In the genomic region with DNA sequence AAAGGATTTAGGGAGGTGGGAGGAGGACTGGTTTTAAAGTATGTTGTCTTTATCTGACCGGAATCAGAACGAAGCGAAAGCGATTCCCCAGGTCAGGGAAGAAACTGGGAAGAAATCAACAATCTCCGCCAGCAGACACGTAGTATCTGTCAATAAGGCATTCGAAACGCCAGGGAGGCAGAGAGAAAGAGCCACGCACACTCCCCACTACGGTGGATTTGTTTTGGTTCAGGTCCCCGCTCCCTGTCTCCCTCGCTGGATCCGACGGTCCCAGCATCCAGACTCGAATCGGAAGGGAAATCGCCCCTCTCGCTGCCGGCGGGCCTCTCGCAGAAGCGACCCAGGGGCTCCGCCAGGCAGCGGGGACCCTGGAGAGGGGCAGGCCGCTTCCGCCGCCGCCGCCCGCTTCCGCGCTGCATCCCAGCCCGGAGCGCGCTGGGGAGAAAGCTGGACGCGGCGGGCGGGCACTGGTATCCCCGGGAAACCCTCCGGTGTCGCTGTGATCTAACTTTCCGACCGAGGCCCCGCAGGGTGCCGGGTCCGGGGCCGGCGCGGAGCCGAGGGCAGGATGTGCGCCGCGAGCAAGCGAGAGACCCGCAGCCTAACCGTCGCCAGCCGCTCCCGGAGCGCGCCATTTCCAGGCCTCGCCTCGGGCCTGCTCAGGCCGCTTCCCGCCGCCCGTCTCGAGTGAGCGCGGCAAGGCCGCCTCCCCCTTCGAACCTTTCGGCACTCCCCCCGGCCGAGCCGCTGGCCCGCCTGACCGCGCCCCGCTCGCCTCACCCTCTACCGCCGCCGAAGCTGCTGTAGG, we compare ENCODE assay signal across 8 mouse cellular contexts. TPM values are rescaled to one million over a fixed set of nuclear protein-coding genes. Genes with fewer than 3 reads are reported as not detected.
DNase-seq lines count a peak whose midpoint lies in the region; ATAC-seq and TF ChIP-seq lines count a peak whose summit lies in the region.

No protein-coding gene starts in this region.

- H3K9me3 ChIP-seq in hindbrain, embryonic 15.5 days: no peaks in the 10 kb centered on the region
- H3K9me3 ChIP-seq in midbrain, embryonic 14.5 days (ENCODE audit: control insufficient read depth, low read length): no peaks in the 10 kb centered on the region

- H3K9ac ChIP-seq in hindbrain, embryonic 15.5 days: peak overlapping the region; percentile 99
- H3K9ac ChIP-seq in midbrain, embryonic 14.5 days (replicated peaks; ENCODE audit: low read length): peak overlapping the region; percentile 97

- peak; percentile 35 for DNase-seq in embryo, embryonic 10.5 days (ENCODE audit: low spot score)
- no peak for DNase-seq in embryo, embryonic 11 days
- DNase-seq in testis, postnatal 14 days (ENCODE audit: low spot score): no peak
- no peak for DNase-seq in midbrain, embryonic 14.5 days
- no peak for DNase-seq in adrenal gland, postnatal 36 days
- no peak for DNase-seq in left cerebral cortex, postnatal 10 days (ENCODE audit: extremely low spot score in 1 of 2, low spot score in 2 of 2)

- H3K4me1 ChIP-seq in testis, adult 2 months (ENCODE audit: control insufficient read depth, insufficient read depth, low read length): peaks cover 9% of the 10 kb centered on the region
- peaks cover 19% of the 10 kb centered on the region for H3K4me1 ChIP-seq in hindbrain, embryonic 15.5 days (replicated peaks)
- peaks cover 11% of the 10 kb centered on the region for H3K4me1 ChIP-seq in midbrain, embryonic 14.5 days (ENCODE audit: control insufficient read depth, insufficient read depth, low read length)

- under 1% methylated on average over 78 of the region's 85 CpGs for WGBS in hindbrain, embryonic 15.5 days
- WGBS in midbrain, embryonic 14.5 days: under 1% methylated on average over 82 of the region's 85 CpGs

- ATAC-seq in hindbrain, embryonic 15.5 days (ENCODE audit: low FRiP score, low read depth): peak; percentile 80
- peak; percentile 77 for ATAC-seq in midbrain, embryonic 14.5 days (ENCODE audit: low FRiP score, low TSS enrichment)

- peak overlapping the region; percentile 100 for H3K4me3 ChIP-seq in testis, adult 2 months (ENCODE audit: control insufficient read depth, low read depth, low read length)
- H3K4me3 ChIP-seq in hindbrain, embryonic 15.5 days: peak overlapping the region; percentile 97
- H3K4me3 ChIP-seq in midbrain, embryonic 14.5 days (replicated peaks; ENCODE audit: low read depth, low read length): peak overlapping the region; percentile 97

- TF ChIP-seq POLR2A in testis, adult 2 months (IDR thresholded peaks at IDR 0.05; ENCODE audit: control insufficient read depth, low read depth, low read length): no peak

- H3K36me3 ChIP-seq in testis, adult 2 months (ENCODE audit: control insufficient read depth, insufficient read depth, low read length): peaks cover 2% of the 10 kb centered on the region; the same call in 1 of the 2 replicates
- H3K36me3 ChIP-seq in hindbrain, embryonic 15.5 days: 0 out of 2 replicates have a peak, but pooled peaks cover 4% of the 10 kb centered on the region
- peaks cover 16% of the 10 kb centered on the region; the same call in 1 of the 2 replicates for H3K36me3 ChIP-seq in midbrain, embryonic 14.5 days (ENCODE audit: control insufficient read depth, insufficient read depth, low read length)

- peak overlapping the region; percentile 82 for H3K4me2 ChIP-seq in hindbrain, embryonic 15.5 days
- peak overlapping the region; percentile 90 for H3K4me2 ChIP-seq in midbrain, embryonic 14.5 days (ENCODE audit: low read length)

- TF ChIP-seq CTCF in testis, adult 2 months (IDR thresholded peaks at IDR 0.05; ENCODE audit: control insufficient read depth, insufficient read depth, insufficient replicate concordance, low read depth, low read length): no peak

- H3K27ac ChIP-seq in testis, adult 2 months (ENCODE audit: control insufficient read depth, insufficient read depth, low read depth, low read length): peak overlapping the region; percentile 100
- peak overlapping the region; percentile 96 for H3K27ac ChIP-seq in hindbrain, embryonic 15.5 days (replicated peaks)
- peak overlapping the region; percentile 93 for H3K27ac ChIP-seq in midbrain, embryonic 14.5 days (replicated peaks; ENCODE audit: low read depth, low read length)

- intact Hi-C loops in left cerebral cortex, postnatal 10 days (cut with DNase I): no loop called here

- H3K27me3 ChIP-seq in testis, adult 2 months (ENCODE audit: control insufficient read depth, insufficient read depth, low read length): no peaks in the 10 kb centered on the region
- H3K27me3 ChIP-seq in hindbrain, embryonic 15.5 days: no peaks in the 10 kb centered on the region
- H3K27me3 ChIP-seq in midbrain, embryonic 14.5 days (ENCODE audit: control insufficient read depth, insufficient read depth, low read length): no peaks in the 10 kb centered on the region

RNA-seq across cellular contexts. Expression of gene Eif4h, which starts 0.6 kb away (rescaled TPM):
- polyA plus RNA-seq in testis, adult 2 months (2012; rRNA removed): 177 and 183 TPM in 2 replicates
- polyA plus RNA-seq in hindbrain, embryonic 15.5 days (2015; fragmentation: Nextera tagmentation; extraction: Ambion mirVana): 336 TPM in 2 replicates
- polyA plus RNA-seq in midbrain, embryonic 14.5 days (2014; fragmentation: Nextera tagmentation; extraction: Ambion mirVana): 357 and 372 TPM in 2 replicates
- total RNA-seq in adrenal gland, postnatal 36 days (2021): 100 to 1,000 TPM; 288 to 289 TPM
- total RNA-seq in left cerebral cortex, postnatal 10 days (2021): 100 to 1,000 TPM; 298 to 310 TPM

RNA-seq across cellular contexts. Expression of gene Lat2, which starts 23.8 kb away (rescaled TPM):
- 8.0 and 8.3 TPM in 2 replicates for polyA plus RNA-seq in testis, adult 2 months (2012; rRNA removed)
- polyA plus RNA-seq in hindbrain, embryonic 15.5 days (2015; fragmentation: Nextera tagmentation; extraction: Ambion mirVana): 4.0 and 4.2 TPM in 2 replicates
- 1.5 and 2.7 TPM in 2 replicates for polyA plus RNA-seq in midbrain, embryonic 14.5 days (2014; fragmentation: Nextera tagmentation; extraction: Ambion mirVana)
- total RNA-seq in adrenal gland, postnatal 36 days (2021): 1 to 10 TPM; 3.3 to 4.4 TPM
- 1 to 10 TPM; 1.2 to 2.1 TPM for total RNA-seq in left cerebral cortex, postnatal 10 days (2021)

RNA-seq across cellular contexts. Expression of gene Limk1, which starts 49.7 kb away (rescaled TPM):
- polyA plus RNA-seq in testis, adult 2 months (2012; rRNA removed): 16.3 and 19.5 TPM in 2 replicates
- 23.0 and 25.8 TPM in 2 replicates for polyA plus RNA-seq in hindbrain, embryonic 15.5 days (2015; fragmentation: Nextera tagmentation; extraction: Ambion mirVana)
- 22.3 and 39.4 TPM in 2 replicates for polyA plus RNA-seq in midbrain, embryonic 14.5 days (2014; fragmentation: Nextera tagmentation; extraction: Ambion mirVana)
- total RNA-seq in adrenal gland, postnatal 36 days (2021): 10 to 100 TPM; 19.5 to 22.6 TPM
- total RNA-seq in left cerebral cortex, postnatal 10 days (2021): 10 to 100 TPM; 60.8 to 62.0 TPM

RNA-seq across cellular contexts. Expression of gene Rfc2, which starts 57.5 kb away (rescaled TPM):
- 304 and 310 TPM in 2 replicates for polyA plus RNA-seq in testis, adult 2 months (2012; rRNA removed)
- polyA plus RNA-seq in hindbrain, embryonic 15.5 days (2015; fragmentation: Nextera tagmentation; extraction: Ambion mirVana): 190 and 194 TPM in 2 replicates
- polyA plus RNA-seq in midbrain, embryonic 14.5 days (2014; fragmentation: Nextera tagmentation; extraction: Ambion mirVana): 165 and 191 TPM in 2 replicates
- 10 to 100 TPM; 48.2 to 49.4 TPM for total RNA-seq in adrenal gland, postnatal 36 days (2021)
- 10 to 100 TPM; 78.3 to 80.8 TPM for total RNA-seq in left cerebral cortex, postnatal 10 days (2021)
